Mouse (Mus musculus) limb, embryonic 11.5 days (tissue): Measurements from ENCODE around the gene Uaca. TPM values are rescaled to one million over a fixed set of nuclear protein-coding genes. Genes with fewer than 3 reads are reported as not detected.

Experiments
- ATAC-seq: fragments of 200-750 bp; cut with Nextera tagmentation; 2 replicates; pipeline ENCODE4 v1.8.0; 2017; ENCODE audit warnings: low read depth; ENCODE audit not compliant: insufficient number of reproducible peaks, low FRiP score, low TSS enrichment
- DNase-seq: peaks from one replicate; pipeline ENCODE4 v3.0.0-alpha.2; 2015; ENCODE audit warnings: low spot score
- H3K27ac ChIP-seq: fragments of 300-500 bp; sonication (generic); replicated peaks from 2 replicates; pipeline ENCODE4 v1.5.1; 2014; ENCODE audit warnings: low read depth, mild to moderate bottlenecking, low read length
- H3K27me3 ChIP-seq: fragments of 300-500 bp; sonication (generic); 2 replicates; pipeline ENCODE4 v1.6.1; 2014; ENCODE audit warnings: mild to moderate bottlenecking, low read length, mixed read lengths; ENCODE audit not compliant: control insufficient read depth, insufficient read depth
- H3K36me3 ChIP-seq: fragments of 300-500 bp; sonication (generic); 2 replicates; pipeline ENCODE4 v1.6.1; 2014; ENCODE audit warnings: mild to moderate bottlenecking, low read length, moderate library complexity, mixed read lengths; ENCODE audit not compliant: control insufficient read depth, insufficient read depth
- H3K4me1 ChIP-seq: fragments of 300-500 bp; sonication (generic); 2 replicates; pipeline ENCODE4 v1.6.1; 2014; ENCODE audit warnings: low read length, mixed read lengths; ENCODE audit not compliant: control insufficient read depth, insufficient read depth
- H3K4me2 ChIP-seq: fragments of 300-500 bp; sonication (generic); 2 replicates; pipeline ENCODE4 v1.6.1; 2014; ENCODE audit warnings: low read depth, mild to moderate bottlenecking, moderate library complexity; ENCODE audit not compliant: severe bottlenecking
- H3K4me3 ChIP-seq: fragments of 300-500 bp; sonication (generic); 2 replicates; pipeline ENCODE4 v1.5.1; 2014; ENCODE audit warnings: low read depth, low read length
- H3K9ac ChIP-seq: fragments of 300-500 bp; sonication (generic); 2 replicates; pipeline ENCODE4 v1.6.1; 2014; ENCODE audit warnings: mild to moderate bottlenecking, low read length
- H3K9me3 ChIP-seq: fragments of 300-500 bp; sonication (generic); 2 replicates; pipeline ENCODE4 v1.6.1; 2016; ENCODE audit warnings: low read length; ENCODE audit not compliant: control insufficient read depth
- WGBS: fragments of 180-500 bp; shearing (Covaris S2); extraction: QIAGEN DNeasy Blood & Tissue Kit; methylation state at CpG from one replicate; pipeline ENCODE4 v1.1.7; 2014; 5-methylcytosine and 5-hydroxymethylcytosine counted together
- polyA plus RNA-seq: library from polyadenylated mRNA; unstranded; fragments of >200 nt; fragmentation: Nextera tagmentation; extraction: Ambion mirVana; gene quantifications from 2 replicates; pipeline ENCODE4 v1.2.1, GENCODE M21; 2014

The Uaca gene
- polyA plus RNA-seq, 1 experiment from 2014 or later, result 18.6 TPM

DNA sequence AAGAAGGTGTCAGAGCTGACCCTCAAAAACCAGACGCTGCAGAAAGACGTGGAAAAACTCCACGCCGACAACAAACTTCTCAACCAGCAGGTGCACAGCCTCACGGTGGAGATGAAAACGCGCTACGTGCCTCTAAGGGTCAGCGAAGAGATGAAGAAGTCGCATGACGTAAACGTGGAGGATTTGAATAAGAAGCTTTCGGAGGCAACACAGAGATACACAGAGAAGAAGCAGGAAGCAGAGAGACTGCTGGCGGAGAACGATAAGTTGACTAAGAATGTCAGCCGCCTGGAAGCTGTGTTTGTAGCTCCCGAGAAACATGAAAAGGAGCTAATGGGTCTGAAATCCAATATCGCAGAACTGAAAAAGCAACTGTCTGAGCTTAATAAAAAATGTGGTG lies 76.1 kb downstream of the Uaca start:
- ATAC-seq (no peak), DNase-seq (no peak)
- 91% methylated on average over 18 of the region's 18 CpGs for WGBS
- H3K9ac ChIP-seq, result no peak overlapping the region
- H3K36me3 ChIP-seq, result peaks cover 3% of the 10 kb centered on the region; the same call in 1 of the 2 replicates
- no peaks in the 10 kb centered on the region for H3K27me3 ChIP-seq
- H3K27ac ChIP-seq, result no peak overlapping the region
- H3K4me1 ChIP-seq, result no peaks in the 10 kb centered on the region
- no peaks in the 10 kb centered on the region for H3K9me3 ChIP-seq
- no peak overlapping the region for H3K4me2 ChIP-seq
- no peak overlapping the region for H3K4me3 ChIP-seq

DNA sequence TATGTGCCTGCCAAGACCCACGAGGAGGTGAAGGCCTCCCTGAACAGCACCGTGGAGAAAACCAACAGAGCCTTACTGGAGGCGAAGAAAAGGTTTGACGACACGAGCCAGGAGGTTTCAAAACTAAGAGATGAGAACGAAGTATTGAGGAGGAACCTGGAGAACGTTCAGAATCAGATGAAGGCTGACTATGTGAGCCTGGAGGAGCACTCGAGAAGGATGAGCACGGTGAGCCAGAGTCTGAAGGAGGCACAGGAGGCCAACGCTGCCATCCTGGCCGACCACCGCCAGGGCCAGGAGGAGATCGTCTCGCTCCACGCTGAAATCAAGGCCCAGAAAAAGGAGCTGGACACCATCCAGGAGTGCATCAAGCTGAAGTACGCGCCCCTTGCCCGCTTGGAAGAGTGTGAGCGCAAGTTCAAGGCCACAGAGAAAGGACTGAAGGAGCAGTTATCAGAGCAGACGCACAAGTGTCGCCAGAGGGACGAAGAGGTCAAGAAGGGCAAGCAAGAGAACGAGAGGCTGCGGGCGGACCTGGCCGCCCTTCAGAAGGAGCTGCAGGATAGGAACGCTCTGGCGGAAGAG lies 76.7 kb downstream of the Uaca start:
- ATAC-seq (no peak), DNase-seq (no peak)
- Histone ChIP-seq H3K36me3 (peaks cover 3% of the 10 kb centered on the region; the same call in 1 of the 2 replicates), H3K9ac (no peak overlapping the region), H3K27me3 (no peaks in the 10 kb centered on the region), H3K9me3 (no peaks in the 10 kb centered on the region), H3K4me1 (no peaks in the 10 kb centered on the region), H3K4me2 (no peak overlapping the region), H3K27ac (no peak overlapping the region), H3K4me3 (no peak overlapping the region)
- WGBS, result 93% methylated on average over 28 of the region's 28 CpGs

DNA sequence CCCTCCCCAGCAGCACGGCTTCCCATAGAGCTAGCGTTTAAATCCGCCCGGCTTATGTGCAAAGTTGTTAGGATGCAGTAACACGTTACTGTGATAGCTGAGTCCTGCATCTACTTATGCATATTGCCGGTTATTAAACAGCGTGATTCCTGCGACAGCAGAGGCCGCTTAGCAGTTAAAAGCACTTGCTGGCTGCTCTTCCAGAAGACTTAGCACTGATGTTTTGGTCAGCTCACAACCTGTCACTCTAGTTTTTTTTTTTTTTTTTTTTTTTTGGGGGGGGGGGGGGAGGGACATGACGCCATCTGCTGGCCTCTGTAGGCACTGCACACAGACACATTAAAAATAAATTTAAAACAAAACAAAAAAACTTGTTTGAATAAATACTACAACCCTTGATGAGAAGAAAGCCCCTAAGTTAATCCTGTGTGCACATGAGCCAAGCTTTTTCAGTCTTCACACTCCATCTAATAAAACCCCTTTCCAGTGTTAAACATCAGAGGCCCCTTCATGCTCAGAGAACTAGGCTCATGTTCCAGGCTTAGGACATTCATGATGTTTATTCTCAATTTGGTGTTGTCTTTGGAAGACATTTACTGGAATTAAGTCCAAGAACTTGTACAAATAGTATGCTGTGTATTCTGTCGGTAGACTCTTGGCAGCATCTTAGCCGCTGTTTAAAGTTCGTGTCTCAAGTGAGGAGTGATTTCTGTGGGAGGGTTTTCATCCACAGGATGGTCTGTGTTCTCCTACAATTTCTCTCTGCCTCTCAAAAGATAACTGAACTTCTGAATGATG lies 79.1 kb downstream of the Uaca start:
- Histone ChIP-seq H3K4me1 (no peaks in the 10 kb centered on the region), H3K27ac (no peak overlapping the region), H3K9me3 (no peaks in the 10 kb centered on the region), H3K36me3 (peaks cover 3% of the 10 kb centered on the region; the same call in 1 of the 2 replicates), H3K27me3 (no peaks in the 10 kb centered on the region), H3K4me2 (no peak overlapping the region), H3K9ac (no peak overlapping the region), H3K4me3 (no peak overlapping the region)
- ATAC-seq (no peak), DNase-seq (no peak)
- 81% methylated on average over 13 of the region's 13 CpGs for WGBS

DNA sequence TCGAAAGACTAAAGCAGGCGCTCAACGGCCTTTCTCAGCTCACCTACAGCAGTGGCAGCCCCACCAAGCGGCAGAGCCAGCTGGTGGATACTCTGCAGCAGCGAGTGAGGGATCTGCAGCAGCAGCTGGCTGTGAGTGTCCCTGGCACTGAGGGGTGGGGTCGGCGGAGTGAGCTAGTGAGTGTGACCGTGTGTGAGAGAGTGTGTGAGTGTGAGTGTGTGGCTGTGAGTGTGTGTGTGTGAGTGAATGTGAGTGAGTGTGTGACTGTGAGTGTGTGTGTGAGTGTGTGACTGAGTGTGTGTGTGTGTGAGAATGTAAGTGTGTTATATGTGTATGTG lies 79.7 kb downstream of the Uaca start:
- no peaks in the 10 kb centered on the region for H3K27me3 ChIP-seq
- no peaks in the 10 kb centered on the region for H3K9me3 ChIP-seq
- no peak overlapping the region for H3K27ac ChIP-seq
- H3K4me2 ChIP-seq, result no peak overlapping the region
- no peak overlapping the region for H3K9ac ChIP-seq
- H3K36me3 ChIP-seq, result peaks cover 3% of the 10 kb centered on the region; the same call in 1 of the 2 replicates
- ATAC-seq, result no peak
- WGBS, result 93% methylated on average over 8 of the region's 8 CpGs
- no peaks in the 10 kb centered on the region for H3K4me1 ChIP-seq
- H3K4me3 ChIP-seq, result no peak overlapping the region
- DNase-seq, result no peak

DNA sequence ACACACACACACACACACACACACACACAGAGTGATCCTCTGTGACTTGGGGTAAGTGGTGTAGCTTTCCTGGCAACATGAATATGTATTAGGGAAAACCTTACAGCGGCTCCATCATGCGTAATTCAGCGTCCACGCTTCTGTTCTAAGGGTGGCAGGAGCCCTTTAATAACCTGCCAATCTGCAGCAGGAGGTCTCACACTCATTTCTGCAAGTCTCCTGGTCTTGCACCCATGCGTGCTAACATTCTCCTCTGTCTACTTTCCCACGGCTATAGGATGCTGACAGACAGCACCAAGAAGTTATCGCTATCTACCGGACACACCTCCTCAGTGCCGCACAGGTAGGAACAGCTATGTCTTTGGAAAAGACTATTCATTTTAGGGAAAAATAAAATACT lies 81.7 kb downstream of the Uaca start:
- Histone ChIP-seq H3K4me2 (no peak overlapping the region), H3K4me3 (no peak overlapping the region), H3K27me3 (no peaks in the 10 kb centered on the region), H3K27ac (no peak overlapping the region), H3K9ac (no peak overlapping the region), H3K4me1 (no peaks in the 10 kb centered on the region), H3K9me3 (no peaks in the 10 kb centered on the region), H3K36me3 (no peaks in the 10 kb centered on the region)
- ATAC-seq (no peak), DNase-seq (no peak)
- WGBS, result 97% methylated on average over 9 of the region's 9 CpGs

DNA sequence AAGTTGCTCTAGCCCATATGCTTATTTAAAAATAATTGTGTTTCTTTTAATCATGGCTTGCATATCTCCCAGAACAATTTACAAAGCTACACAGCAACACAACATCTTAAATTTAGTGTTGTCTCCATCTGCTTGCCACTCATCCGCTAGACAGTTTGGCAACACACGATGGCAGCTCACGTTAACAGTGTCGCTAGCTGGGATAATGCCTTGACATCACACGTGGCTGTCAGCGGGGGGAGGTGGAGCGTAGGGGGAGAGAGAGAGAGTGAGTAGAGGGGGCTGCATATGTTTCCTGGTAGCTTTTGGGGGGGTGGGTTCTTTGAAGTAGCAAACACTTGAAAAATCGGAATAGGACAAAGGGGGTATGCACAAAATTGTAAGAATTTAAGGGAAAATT lies 82.2 kb downstream of the Uaca start:
- Histone ChIP-seq H3K9me3 (no peaks in the 10 kb centered on the region), H3K4me2 (no peak overlapping the region), H3K4me1 (no peaks in the 10 kb centered on the region), H3K27me3 (no peaks in the 10 kb centered on the region), H3K27ac (no peak overlapping the region), H3K36me3 (no peaks in the 10 kb centered on the region), H3K4me3 (no peak overlapping the region), H3K9ac (no peak overlapping the region)
- 76% methylated on average over 8 of the region's 8 CpGs for WGBS
- ATAC-seq (no peak), DNase-seq (no peak)

DNA sequence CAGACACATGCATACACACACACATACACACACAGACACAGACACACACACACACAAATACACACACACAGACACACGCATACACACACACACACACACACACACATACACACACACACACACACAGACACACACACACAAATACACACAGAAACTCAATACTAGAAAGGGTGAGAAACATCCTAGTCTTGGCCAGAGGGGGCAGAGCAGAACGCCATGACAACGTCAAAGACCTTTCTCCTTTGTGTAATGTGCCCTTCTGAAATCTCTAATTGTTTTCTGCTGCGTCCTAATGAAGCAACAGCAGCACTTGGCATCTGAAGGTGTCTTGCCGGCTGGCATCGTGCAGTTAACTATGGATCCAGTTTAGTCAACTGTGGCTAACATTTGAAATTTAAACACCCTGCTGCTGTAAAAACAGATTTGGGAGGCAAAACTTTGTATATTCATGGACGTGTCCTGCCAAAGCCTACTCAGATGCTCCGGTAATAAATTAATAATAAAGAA lies 83.8 kb downstream of the Uaca start:
- H3K36me3 ChIP-seq, result no peaks in the 10 kb centered on the region

DNA sequence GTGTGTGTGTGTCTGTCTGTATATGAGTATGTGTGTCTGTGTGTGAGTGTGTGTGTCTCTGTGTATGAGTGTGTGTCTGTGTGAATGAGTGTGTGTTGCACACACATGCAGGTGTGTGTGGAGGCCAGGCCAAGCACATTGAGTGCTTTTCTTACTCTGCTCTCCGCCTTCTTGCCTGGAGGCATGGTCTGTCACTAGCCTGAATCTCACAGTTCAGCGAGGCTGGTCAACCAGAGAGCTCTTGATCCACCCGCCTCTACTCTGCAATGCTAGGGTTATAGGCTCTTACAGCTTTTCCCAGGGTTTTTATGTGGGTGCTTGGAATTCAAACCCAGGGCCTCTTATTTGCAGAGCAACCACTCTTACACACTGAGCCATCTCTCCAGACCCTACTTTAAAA lies 84.3 kb downstream of the Uaca start:
- ATAC-seq, result no peak
- no peaks in the 10 kb centered on the region for H3K36me3 ChIP-seq
- 64% methylated on average over 3 of the region's 3 CpGs for WGBS

More for the DNA sequence above, 83.8 kb downstream of the Uaca start:
- ATAC-seq (no peak), DNase-seq (no peak)
- H3K9ac ChIP-seq, result no peak overlapping the region
- H3K4me3 ChIP-seq, result no peak overlapping the region
- no peaks in the 10 kb centered on the region for H3K9me3 ChIP-seq
- 87% methylated on average over 8 of the region's 8 CpGs for WGBS
- no peak overlapping the region for H3K27ac ChIP-seq
- no peaks in the 10 kb centered on the region for H3K27me3 ChIP-seq
- H3K4me2 ChIP-seq, result no peak overlapping the region
- H3K4me1 ChIP-seq, result no peaks in the 10 kb centered on the region

More for the DNA sequence above, 84.3 kb downstream of the Uaca start:
- Histone ChIP-seq H3K9ac (no peak overlapping the region), H3K27me3 (no peaks in the 10 kb centered on the region), H3K4me1 (no peaks in the 10 kb centered on the region), H3K4me2 (no peak overlapping the region), H3K4me3 (no peak overlapping the region), H3K27ac (no peak overlapping the region), H3K9me3 (no peaks in the 10 kb centered on the region)
- DNase-seq, result no peak
